Mouse (Mus musculus) embryo, embryonic 9.5 days (tissue): Measurements from ENCODE around the gene Fam117a.

ENCODE experiments used
- DNase-seq: peaks from one replicate; pipeline ENCODE4 v3.0.0-alpha.2; 2017; ENCODE audit errors: extremely low spot score

The Fam117a gene

DNA sequence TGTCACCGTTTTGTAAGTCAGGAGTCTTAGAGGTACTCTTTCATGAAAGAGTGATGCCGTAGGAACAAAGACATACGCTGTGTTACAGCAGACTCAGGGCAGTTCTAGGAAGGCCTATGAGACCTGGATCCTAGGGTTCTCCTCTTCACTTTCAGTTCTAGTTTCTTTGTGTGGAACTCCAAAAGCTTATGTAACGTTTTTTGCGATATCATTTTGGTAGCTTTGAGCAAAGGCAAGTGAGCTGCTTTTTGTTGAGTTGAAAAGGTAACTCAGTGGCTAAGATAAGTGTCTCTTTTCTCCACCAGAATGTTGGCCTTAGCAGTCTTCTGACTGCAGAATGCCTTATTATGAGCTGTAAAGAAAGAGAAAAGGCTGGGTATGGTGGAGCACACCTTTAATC is 80.5 kb downstream of the Fam117a start:
- no peak for DNase-seq

DNA sequence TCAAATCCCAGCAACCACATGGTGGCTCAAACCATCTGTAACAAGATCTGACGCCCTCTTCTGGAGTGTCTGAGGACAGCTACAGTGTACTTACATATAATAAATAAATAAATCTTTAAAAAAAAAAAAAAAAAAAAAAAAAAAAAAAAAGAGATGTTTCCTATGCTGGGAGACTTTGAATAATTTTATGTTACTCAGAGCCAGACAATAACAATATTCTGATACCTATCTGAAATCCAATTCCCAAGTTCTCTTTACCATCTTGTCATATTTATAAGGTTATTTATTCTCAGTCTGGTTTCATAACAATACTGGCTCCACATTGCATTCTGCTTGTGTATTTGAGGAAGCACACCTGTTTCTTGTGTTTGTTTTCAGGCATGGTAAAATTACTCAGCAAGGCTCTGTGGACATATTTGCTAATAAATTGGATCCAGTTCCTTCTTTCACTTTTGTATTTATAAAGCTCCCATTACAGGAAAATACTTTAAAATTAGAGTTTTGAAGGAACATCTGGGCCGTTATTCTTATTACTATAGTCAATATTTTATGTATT is 84.1 kb downstream of the Fam117a start:
- DNase-seq: no peak

DNA sequence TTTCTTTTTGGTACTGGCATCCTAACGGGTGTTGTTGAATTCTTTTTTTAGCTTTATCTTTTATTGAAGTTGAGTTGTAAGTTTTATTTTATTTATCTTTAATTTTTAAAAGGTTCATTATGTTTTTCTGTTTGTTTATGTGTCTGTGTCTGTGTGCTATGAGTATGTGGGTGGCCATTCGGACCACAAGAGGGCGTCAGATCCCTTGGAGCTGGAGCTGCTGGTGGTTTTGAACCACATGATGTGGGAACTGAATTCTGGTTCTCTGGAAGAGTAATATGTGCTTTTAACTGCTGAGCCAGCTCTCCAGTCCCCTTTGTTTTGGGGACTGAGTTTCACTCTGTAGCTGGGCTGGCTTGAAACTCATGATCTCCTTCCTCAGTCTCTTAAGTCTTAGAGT is 86.7 kb downstream of the Fam117a start:
- DNase-seq: no peak

DNA sequence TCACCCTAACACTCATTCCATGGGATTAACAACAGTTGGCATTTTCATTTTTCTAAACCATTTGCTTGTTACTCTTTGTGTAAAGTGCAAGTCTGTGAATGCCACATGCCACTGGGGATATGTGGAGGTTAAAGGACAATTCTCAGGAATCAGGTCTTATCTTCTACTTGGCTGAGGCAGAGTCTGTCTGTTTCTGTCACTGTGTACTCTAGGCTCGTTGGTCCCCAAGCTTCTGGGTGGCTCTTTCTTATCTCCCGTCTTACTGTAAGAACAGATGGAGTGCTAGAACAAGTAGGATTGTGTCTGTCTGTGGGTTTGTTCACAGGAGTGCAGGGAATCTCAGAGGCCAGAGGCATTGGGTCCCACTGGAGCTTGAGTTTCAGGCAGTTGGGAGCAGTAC is 94.5 kb downstream of the Fam117a start:
- no peak for DNase-seq
